Mouse (Mus musculus) megakaryocyte, embryonic 14.5 days (primary cell): ENCODE data around the gene Slc25a38. TPM values are rescaled to one million over a fixed set of nuclear protein-coding genes. Genes with fewer than 3 reads are reported as not detected.
A peak's percentile ranks its signal among the peaks of the same experiment; 100 is the strongest.

ENCODE experiments used
- H3K27me3 ChIP-seq: replicated peaks from 2 replicates; pipeline ENCODE3; 2012; ENCODE audit warnings: inconsistent platforms
- H3K36me3 ChIP-seq: replicated peaks from 2 replicates; pipeline ENCODE3; 2012; ENCODE audit warnings: low read length, inconsistent platforms, mixed read lengths
- H3K4me1 ChIP-seq: 2 replicates; pipeline ENCODE4 v1.6.1; 2012; ENCODE audit warnings: inconsistent platforms
- H3K4me3 ChIP-seq: replicated peaks from 2 replicates; pipeline ENCODE3; 2012; ENCODE audit warnings: moderate library complexity, mild to moderate bottlenecking, inconsistent platforms
- H3K9me3 ChIP-seq: 2 replicates; pipeline ENCODE4 v1.6.1; 2012; ENCODE audit warnings: inconsistent platforms
- FLI1 ChIP-seq: IDR thresholded peaks from 2 replicates; pipeline ENCODE4 v1.6.1; 2012; ENCODE audit warnings: low read length, inconsistent platforms, mixed read lengths
- GATA1 ChIP-seq: IDR thresholded peaks from 3 replicates; pipeline ENCODE4 v1.6.1; 2012; ENCODE audit warnings: mixed read lengths, low read length, inconsistent platforms, borderline replicate concordance
- polyA plus RNA-seq: library from polyadenylated mRNA; stranded (reverse); fragments of >175 nt; gene quantifications from 2 replicates; pipeline ENCODE4 v1.2.3, GENCODE M21; 2012; ENCODE audit warnings: low replicate concordance; ENCODE audit not compliant: insufficient read depth

Slc25a38 gene
- polyA plus RNA-seq, 1 experiment, result 45.8 TPM

DNA sequence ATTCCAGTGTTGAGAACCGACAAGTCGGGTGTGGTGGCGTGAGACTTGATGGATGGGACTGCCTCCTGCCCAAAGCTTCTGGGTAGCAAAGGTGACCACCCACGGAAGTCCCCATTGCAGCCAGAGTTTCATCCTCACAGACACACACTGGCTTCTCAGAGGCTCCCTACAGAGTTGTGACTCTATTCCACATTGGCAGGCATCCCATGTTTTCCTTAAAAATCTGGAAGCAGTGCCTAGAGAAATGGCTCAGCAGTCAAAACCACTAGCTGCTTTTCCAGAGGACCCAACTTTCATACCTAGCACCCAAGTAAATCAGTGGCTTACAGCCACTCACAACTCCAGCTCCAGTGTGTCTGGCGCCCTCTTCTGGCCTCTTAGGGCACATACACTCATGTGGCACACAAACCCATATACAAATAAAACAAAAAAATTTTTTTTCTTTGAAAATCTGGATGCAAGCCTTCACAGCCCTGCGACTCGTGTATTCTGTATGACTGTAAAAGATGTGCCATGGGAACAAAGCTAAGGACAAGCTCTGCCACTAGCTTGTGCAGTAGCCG is 29.5 kb upstream of the Slc25a38 start:
- Histone ChIP-seq H3K27me3 (peaks cover 22% of the 10 kb centered on the region), H3K4me1 (peaks cover 7% of the 10 kb centered on the region; the same call in 1 of the 2 replicates), H3K4me3 (no peak overlapping the region), H3K9me3 (peaks cover 6% of the 10 kb centered on the region; the same call in 1 of the 2 replicates), H3K36me3 (no peaks in the 10 kb centered on the region)
- TF ChIP-seq GATA1, result no peak
- TF ChIP-seq FLI1, result no peak

DNA sequence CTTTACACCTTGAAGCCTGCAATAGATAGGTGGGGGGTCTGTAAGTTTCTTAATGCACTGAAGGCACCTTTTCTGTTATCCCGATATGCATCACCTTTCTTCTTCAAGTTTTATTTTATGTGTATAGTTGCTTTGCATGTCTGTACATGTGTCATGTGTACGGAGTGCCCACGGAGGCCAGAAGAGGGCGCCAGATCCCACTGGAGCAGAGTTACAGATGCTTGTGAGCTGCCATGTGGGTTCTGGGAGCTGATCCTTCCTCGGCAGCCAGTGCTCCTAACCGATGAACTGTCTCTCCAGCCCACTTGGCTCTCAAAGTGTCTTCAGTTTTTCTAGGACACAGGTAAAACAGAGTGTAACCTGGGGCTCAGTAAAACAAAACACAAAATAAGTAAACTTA is 28.9 kb upstream of the Slc25a38 start:
- Histone ChIP-seq H3K9me3 (peaks cover 6% of the 10 kb centered on the region; the same call in 1 of the 2 replicates), H3K4me3 (no peak overlapping the region), H3K27me3 (peaks cover 22% of the 10 kb centered on the region), H3K4me1 (peaks cover 7% of the 10 kb centered on the region; the same call in 1 of the 2 replicates), H3K36me3 (no peaks in the 10 kb centered on the region)
- no peak for TF ChIP-seq FLI1
- no peak for TF ChIP-seq GATA1

DNA sequence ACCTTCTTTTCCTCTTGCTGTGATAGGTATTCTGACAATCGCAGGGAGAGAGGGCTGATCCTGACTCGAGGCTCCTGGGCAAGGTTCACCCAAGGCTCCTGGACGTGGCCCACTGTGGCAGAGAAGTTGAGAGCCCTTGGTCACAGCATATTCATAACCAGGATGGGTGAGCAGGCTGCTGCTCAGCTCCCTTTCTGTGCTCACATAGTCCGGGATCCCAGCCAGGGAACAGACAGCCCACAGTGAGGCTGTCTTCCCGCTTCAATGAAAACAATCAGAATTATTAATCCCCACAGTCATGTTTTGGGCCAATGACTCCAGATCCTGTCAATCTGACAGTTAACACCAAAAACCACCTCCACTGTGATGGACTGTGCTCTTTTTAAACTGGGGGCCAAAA is 28.2 kb upstream of the Slc25a38 start:
- no peak overlapping the region for H3K4me3 ChIP-seq
- H3K9me3 ChIP-seq, result peaks cover 8% of the 10 kb centered on the region; the same call in 1 of the 2 replicates
- H3K4me1 ChIP-seq, result peaks cover 7% of the 10 kb centered on the region; the same call in 1 of the 2 replicates
- TF ChIP-seq GATA1 (no peak), FLI1 (no peak)
- H3K27me3 ChIP-seq, result peaks cover 20% of the 10 kb centered on the region
- H3K36me3 ChIP-seq, result no peaks in the 10 kb centered on the region

DNA sequence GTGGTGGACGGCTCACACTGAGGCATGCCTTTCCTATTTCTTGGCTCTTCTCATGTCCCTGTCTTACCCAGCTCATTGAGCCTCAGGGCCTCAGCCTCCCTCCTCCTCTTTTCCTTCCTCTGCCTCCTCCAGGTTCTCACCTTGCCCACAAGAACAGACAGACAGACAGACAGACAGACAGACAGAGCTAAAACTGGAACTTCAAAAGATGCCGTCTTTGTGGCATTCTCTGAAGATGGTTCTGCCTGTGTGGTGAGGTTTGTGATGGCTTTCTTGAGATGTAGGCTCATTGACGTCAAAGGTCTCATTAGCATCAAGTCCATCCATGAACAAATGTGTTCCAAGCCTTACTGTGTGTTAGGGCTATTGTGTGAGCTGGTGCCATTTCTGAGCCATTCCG is 27.5 kb upstream of the Slc25a38 start:
- peaks cover 16% of the 10 kb centered on the region for H3K27me3 ChIP-seq
- TF ChIP-seq FLI1 (no peak), GATA1 (no peak)
- H3K36me3 ChIP-seq, result no peaks in the 10 kb centered on the region
- no peak overlapping the region for H3K4me3 ChIP-seq
- peaks cover 7% of the 10 kb centered on the region; the same call in 1 of the 2 replicates for H3K4me1 ChIP-seq
- H3K9me3 ChIP-seq, result peaks cover 11% of the 10 kb centered on the region; the same call in 1 of the 2 replicates

DNA sequence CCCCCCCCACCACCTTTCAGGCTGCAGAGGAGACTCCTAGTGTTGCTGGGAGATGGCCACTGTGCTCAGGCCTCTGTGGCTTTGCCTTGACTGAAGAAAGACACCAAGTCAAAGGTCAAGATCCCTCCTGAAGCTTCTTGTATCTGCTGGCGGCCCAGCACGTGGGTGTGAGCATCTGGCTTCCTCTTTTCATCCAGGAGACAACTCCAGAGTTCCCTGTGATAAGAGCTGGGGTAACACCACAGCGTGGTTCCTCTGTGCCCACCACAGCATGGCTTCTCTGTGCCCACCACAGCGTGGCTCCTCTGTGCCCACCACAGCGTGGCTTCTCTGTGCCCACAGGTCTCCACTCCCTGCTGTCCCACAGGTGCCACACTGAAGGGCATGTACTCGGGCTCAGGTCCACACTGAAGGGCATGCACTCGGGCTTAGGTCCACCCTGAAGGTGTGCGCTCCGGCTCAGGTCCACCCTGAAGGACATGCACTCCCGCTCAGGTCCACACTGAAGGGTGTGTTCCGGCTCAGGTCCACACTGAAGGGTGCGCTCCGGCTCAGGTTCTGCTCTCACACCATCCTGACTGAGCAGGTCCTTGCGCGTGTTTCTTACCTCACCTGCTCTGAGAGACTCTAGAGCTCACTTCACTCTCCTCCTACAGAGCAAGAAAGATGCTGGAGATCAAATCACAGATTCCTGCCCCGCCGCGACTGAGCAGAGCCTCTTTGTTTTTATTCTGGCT is 26.8 kb upstream of the Slc25a38 start:
- Histone ChIP-seq H3K36me3 (no peaks in the 10 kb centered on the region), H3K4me3 (peak overlapping the region; percentile 13), H3K4me1 (peaks cover 7% of the 10 kb centered on the region; the same call in 1 of the 2 replicates), H3K27me3 (peaks cover 16% of the 10 kb centered on the region), H3K9me3 (peaks cover 13% of the 10 kb centered on the region; the same call in 1 of the 2 replicates)
- TF ChIP-seq GATA1 (no peak), FLI1 (no peak)

DNA sequence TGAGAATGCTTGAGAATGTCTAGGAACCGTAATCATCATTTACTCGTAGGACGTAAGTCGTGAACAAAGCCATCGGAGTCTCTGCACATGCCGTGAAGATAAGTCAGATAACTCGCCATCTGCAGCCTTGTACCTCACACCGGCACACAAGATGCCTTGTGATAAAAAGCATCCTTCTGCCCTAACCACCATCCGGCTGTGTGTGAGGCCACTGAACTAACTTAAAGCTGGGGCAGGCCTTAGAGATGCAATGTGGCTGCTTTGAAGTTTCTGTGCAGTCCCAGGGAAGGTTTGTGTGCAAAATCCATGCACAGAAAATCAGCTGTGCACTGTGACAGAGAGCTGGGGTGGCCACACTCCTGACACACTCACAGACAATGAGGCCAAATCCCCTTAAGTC is 25.8 kb upstream of the Slc25a38 start:
- no peak overlapping the region for H3K4me3 ChIP-seq
- H3K36me3 ChIP-seq, result no peaks in the 10 kb centered on the region
- TF ChIP-seq FLI1 (no peak), GATA1 (no peak)
- peaks cover 20% of the 10 kb centered on the region for H3K9me3 ChIP-seq
- peaks cover 7% of the 10 kb centered on the region; the same call in 1 of the 2 replicates for H3K4me1 ChIP-seq
- H3K27me3 ChIP-seq, result peaks cover 12% of the 10 kb centered on the region

DNA sequence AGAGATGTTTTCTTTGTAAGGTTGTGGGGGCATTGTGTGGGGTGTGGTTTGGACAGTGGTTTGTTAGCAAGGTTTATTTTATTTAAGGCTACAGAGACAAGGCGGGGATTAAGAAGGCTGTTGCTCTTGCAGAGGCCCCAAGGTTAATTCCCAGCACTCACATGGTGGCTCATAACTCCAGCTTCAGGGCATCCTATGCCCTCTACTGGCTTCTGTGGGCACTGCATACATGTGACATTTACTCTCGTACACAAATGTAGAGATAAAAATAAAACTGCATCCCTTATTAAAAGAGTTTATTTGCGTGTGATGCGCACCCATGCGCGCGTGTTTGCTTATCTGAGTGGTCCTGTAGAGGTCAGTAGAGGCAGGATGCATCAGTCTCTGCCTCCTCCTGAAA is 21.0 kb upstream of the Slc25a38 start:
- Histone ChIP-seq H3K4me1 (no peaks in the 10 kb centered on the region), H3K27me3 (peaks cover 14% of the 10 kb centered on the region), H3K9me3 (peaks cover 15% of the 10 kb centered on the region), H3K36me3 (no peaks in the 10 kb centered on the region), H3K4me3 (no peak overlapping the region)
- TF ChIP-seq GATA1 (no peak), FLI1 (no peak)

DNA sequence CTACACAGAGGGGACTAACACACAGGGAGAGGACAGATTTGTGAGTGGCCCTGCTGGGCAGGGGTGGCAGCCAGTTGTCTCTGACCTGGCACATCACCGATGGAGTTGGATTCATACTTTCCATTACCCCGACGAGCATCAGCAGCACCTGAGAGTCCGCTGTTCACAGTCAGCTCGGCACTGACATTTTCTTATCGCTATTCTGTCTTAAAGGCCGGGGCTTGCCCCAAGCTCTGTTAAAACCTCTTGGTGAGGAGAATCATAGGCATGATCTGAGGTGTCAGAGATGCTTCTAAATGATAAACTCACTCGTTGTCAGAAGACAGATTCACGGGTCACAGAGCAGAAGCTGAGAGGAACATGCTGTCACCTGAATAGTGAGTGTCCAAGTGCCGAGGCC is 19.1 kb upstream of the Slc25a38 start:
- Histone ChIP-seq H3K4me3 (no peak overlapping the region), H3K4me1 (no peaks in the 10 kb centered on the region), H3K9me3 (peaks cover 15% of the 10 kb centered on the region), H3K36me3 (no peaks in the 10 kb centered on the region), H3K27me3 (peaks cover 17% of the 10 kb centered on the region)
- TF ChIP-seq FLI1 (no peak), GATA1 (no peak)

DNA sequence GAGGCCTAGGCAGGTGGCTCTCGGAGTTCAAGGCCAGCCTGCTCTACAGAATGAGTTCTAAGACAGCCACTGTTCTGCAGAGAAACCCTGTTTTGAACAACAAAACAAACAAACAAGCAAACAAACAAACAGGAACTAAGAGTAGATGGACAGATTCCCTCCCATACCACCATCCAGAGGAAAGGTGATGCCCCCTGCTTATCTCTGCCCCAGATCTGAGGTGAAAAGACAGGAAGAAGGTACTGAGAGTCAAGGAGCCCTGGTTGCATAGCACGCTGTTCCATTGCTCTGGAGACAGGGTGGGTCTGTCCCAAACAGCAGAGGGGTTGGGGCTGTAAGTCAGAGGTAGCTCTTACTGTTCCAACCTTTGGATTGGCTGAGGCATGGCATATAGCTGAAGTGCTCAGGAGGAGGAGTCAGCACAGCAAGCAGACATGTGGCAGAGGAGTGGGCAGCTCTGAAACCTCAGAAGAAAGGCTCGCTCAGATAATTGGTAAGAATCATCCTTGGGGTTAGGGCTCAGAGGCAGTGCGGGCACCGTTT is 18.4 kb upstream of the Slc25a38 start, which contains the start of gene Ccr8:
TSS of gene Ccr8 (plus strand) at position 419 of the 543 bp plus-strand sequence.
- Histone ChIP-seq H3K36me3 (no peaks in the 10 kb centered on the region), H3K4me1 (no peaks in the 10 kb centered on the region), H3K9me3 (peaks cover 15% of the 10 kb centered on the region), H3K4me3 (no peak within 1 kb of the TSS), H3K27me3 (peaks cover 17% of the 10 kb centered on the region)
- TF ChIP-seq FLI1 (no peak), GATA1 (no peak)

DNA sequence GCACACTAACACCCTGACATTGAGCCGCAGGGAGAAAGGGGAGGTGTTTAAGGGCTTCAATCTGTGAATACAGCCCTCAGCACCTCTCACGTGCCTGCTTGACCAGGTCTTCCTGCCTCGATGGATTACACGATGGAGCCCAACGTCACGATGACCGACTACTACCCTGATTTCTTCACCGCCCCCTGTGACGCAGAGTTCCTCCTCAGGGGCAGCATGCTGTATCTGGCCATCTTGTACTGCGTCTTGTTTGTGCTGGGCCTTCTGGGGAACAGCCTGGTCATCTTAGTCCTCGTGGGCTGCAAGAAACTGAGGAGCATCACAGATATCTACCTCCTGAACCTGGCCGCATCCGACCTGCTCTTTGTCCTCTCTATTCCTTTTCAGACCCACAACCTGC is 16.5 kb upstream of the Slc25a38 start:
- TF ChIP-seq GATA1 (no peak), FLI1 (no peak)
- peaks cover 17% of the 10 kb centered on the region for H3K27me3 ChIP-seq
- peaks cover 6% of the 10 kb centered on the region for H3K4me1 ChIP-seq
- no peaks in the 10 kb centered on the region for H3K36me3 ChIP-seq
- H3K4me3 ChIP-seq, result no peak overlapping the region
- peaks cover 8% of the 10 kb centered on the region for H3K9me3 ChIP-seq
